Mouse (Mus musculus) small intestine, adult 2 months (tissue): ENCODE data around the gene Fmod.

Experiments
- CTCF ChIP-seq: fragments of 200-500 bp; IDR thresholded peaks from 2 replicates; pipeline ENCODE4 v1.5.1; 2012; ENCODE audit warnings: low read depth, mild to moderate bottlenecking, control low read depth, inconsistent platforms, low read length, moderate library complexity, mixed read lengths; ENCODE audit not compliant: insufficient replicate concordance, insufficient read length; ENCODE audit errors: extremely low read depth
- POLR2A ChIP-seq: fragments of 200-500 bp; IDR thresholded peaks from 2 replicates; pipeline ENCODE4 v1.6.1; 2012; ENCODE audit warnings: low read depth, mild to moderate bottlenecking, control low read depth, inconsistent platforms, low read length, moderate library complexity

GRCm38 (mm10) chr1:134071411-134072018 lies 34.5 kb downstream of the Fmod start:
- TF ChIP-seq CTCF (no peak), POLR2A (no peak)
